25 mouse cellular contexts compared by ENCODE assay signal in genomic region chr10:92675056-92675455, GRCm38 (mm10). TPM values are rescaled to one million over a fixed set of nuclear protein-coding genes. Genes with fewer than 3 reads are reported as not detected.
DNase-seq lines count a peak whose midpoint lies in the region; ATAC-seq and TF ChIP-seq lines count a peak whose summit lies in the region.
"Had no signal": no experiment of that assay in that cellular context is flagged by ENCODE, and none has a peak within 500 bp of the region (broad histone marks: within the 10 kb centered on the region; RNA-seq: fewer than 3 reads in every experiment).

No protein-coding gene starts in this region.

- no peaks in the 10 kb centered on the region for H3K36me3 ChIP-seq in forebrain, postnatal 0 days (ENCODE audit: insufficient read depth)
- H3K36me3 ChIP-seq in forebrain, embryonic 14.5 days (ENCODE audit: control insufficient read depth, insufficient read depth, low read length), result no peaks in the 10 kb centered on the region
- H3K36me3 ChIP-seq in limb, embryonic 14.5 days (ENCODE audit: control insufficient read depth, insufficient read depth, low read length), result no peaks in the 10 kb centered on the region
- H3K36me3 ChIP-seq in limb, embryonic 10.5 days, result no peaks in the 10 kb centered on the region
- H3K36me3 ChIP-seq: embryonic facial prominence, embryonic 15.5 days; forebrain, embryonic 15.5 days; heart, embryonic 10.5 days; hindbrain, embryonic 10.5 days; hindbrain, embryonic 13.5 days; intestine, embryonic 15.5 days had no signal

- TF ChIP-seq CTCF in forebrain, postnatal 0 days (IDR thresholded peaks at IDR 0.05; ENCODE audit: low read depth), result no peak

- H3K27me3 ChIP-seq in forebrain, postnatal 0 days (ENCODE audit: insufficient read depth, low read length), result no peaks in the 10 kb centered on the region
- H3K27me3 ChIP-seq in forebrain, embryonic 14.5 days (replicated peaks; ENCODE audit: control insufficient read depth, insufficient read depth, low read length), result no peaks in the 10 kb centered on the region
- H3K27me3 ChIP-seq in limb, embryonic 14.5 days (ENCODE audit: control insufficient read depth, insufficient read depth, low read length), result no peaks in the 10 kb centered on the region
- no peaks in the 10 kb centered on the region for H3K27me3 ChIP-seq in limb, embryonic 10.5 days (ENCODE audit: low read depth, poor library complexity, severe bottlenecking)
- H3K27me3 ChIP-seq: embryonic facial prominence, embryonic 15.5 days; forebrain, embryonic 15.5 days; hindbrain, embryonic 13.5 days; intestine, embryonic 15.5 days had no signal

- peak; percentile 69 to 81 for DNase-seq in cerebellum, postnatal 10 days
- DNase-seq in forebrain, postnatal 0 days, result peak; percentile 5
- DNase-seq in forebrain, embryonic 14.5 days (ENCODE audit: low spot score), result no peak
- peak; percentile 58 for DNase-seq in limb, embryonic 14.5 days (ENCODE audit: low spot score)
- no peak for DNase-seq in limb, embryonic 10.5 days (ENCODE audit: low spot score)
- no peak for DNase-seq in natural killer cell, adult 2 months (ENCODE audit: low spot score in 2 of 2)
- DNase-seq: adrenal gland, adult 8-10 months; adrenal gland, postnatal 25 days; cerebellum, adult 11-12 months; cerebellum, adult 8-10 months; cerebellum, postnatal 36 days; embryo, embryonic 11 days; gastrocnemius, postnatal 10 days; gastrocnemius, postnatal 36 days; heart, postnatal 36 days had no signal

- H3K9ac ChIP-seq in forebrain, postnatal 0 days, result no peak overlapping the region
- H3K9ac ChIP-seq in forebrain, embryonic 14.5 days (ENCODE audit: low read length), result no peak overlapping the region
- H3K9ac ChIP-seq in limb, embryonic 14.5 days (ENCODE audit: low read depth, low read length, severe bottlenecking), result no peak overlapping the region
- H3K9ac ChIP-seq: embryonic facial prominence, embryonic 15.5 days; forebrain, embryonic 15.5 days; hindbrain, embryonic 13.5 days; intestine, embryonic 15.5 days had no signal

- ATAC-seq in cerebellum, adult (ENCODE audit: insufficient number of reproducible peaks, low FRiP score, low TSS enrichment), result no peak
- no peak for ATAC-seq in forebrain, postnatal 0 days
- ATAC-seq in forebrain, embryonic 14.5 days, result no peak
- 0 out of 2 replicates have a peak, but pooled peaks have one; percentile 9 for ATAC-seq in limb, embryonic 14.5 days (ENCODE audit: low FRiP score, low read depth)
- ATAC-seq: activated CD4-positive, CD25-positive, alpha-beta regulatory T cell, adult 4 months; forebrain, embryonic 15.5 days; hindbrain, embryonic 16.5 days; intestine, embryonic 15.5 days had no signal

- no peaks in the 10 kb centered on the region for H3K9me3 ChIP-seq in forebrain, postnatal 0 days (ENCODE audit: low read length)
- H3K9me3 ChIP-seq in forebrain, embryonic 14.5 days (replicated peaks; ENCODE audit: control insufficient read depth, low read length), result no peaks in the 10 kb centered on the region
- H3K9me3 ChIP-seq in limb, embryonic 14.5 days (ENCODE audit: control insufficient read depth, low read length), result no peaks in the 10 kb centered on the region
- H3K9me3 ChIP-seq in limb, embryonic 10.5 days (replicated peaks), result no peaks in the 10 kb centered on the region
- H3K9me3 ChIP-seq: embryonic facial prominence, embryonic 15.5 days; forebrain, embryonic 15.5 days; heart, embryonic 10.5 days; hindbrain, embryonic 10.5 days; hindbrain, embryonic 13.5 days; intestine, embryonic 15.5 days had no signal

- H3K4me2 ChIP-seq in forebrain, postnatal 0 days (ENCODE audit: low read depth), result no peak overlapping the region
- H3K4me2 ChIP-seq in forebrain, embryonic 14.5 days (ENCODE audit: low read length), result no peak overlapping the region
- no peak overlapping the region for H3K4me2 ChIP-seq in limb, embryonic 14.5 days (replicated peaks; ENCODE audit: low read depth, low read length, severe bottlenecking)
- H3K4me2 ChIP-seq: embryonic facial prominence, embryonic 15.5 days; forebrain, embryonic 15.5 days; hindbrain, embryonic 13.5 days; intestine, embryonic 15.5 days had no signal

- no peak for TF ChIP-seq POLR2A in limb, embryonic 14.5 days (IDR thresholded peaks at IDR 0.05; ENCODE audit: borderline replicate concordance, extremely low read depth, insufficient read depth, insufficient read length)

- 81% methylated on average over 4 of the region's 4 CpGs for WGBS in forebrain, postnatal 0 days
- WGBS in forebrain, embryonic 14.5 days, result 88% methylated on average over 4 of the region's 4 CpGs
- 63% methylated on average over 4 of the region's 4 CpGs for WGBS in limb, embryonic 14.5 days
- WGBS in limb, embryonic 10.5 days, result 92% methylated on average over 4 of the region's 4 CpGs

- H3K4me3 ChIP-seq in forebrain, postnatal 0 days (ENCODE audit: low read depth, low read length), result no peak overlapping the region
- H3K4me3 ChIP-seq in forebrain, embryonic 14.5 days (ENCODE audit: low read depth, low read length), result no peak overlapping the region
- H3K4me3 ChIP-seq in limb, embryonic 14.5 days (replicated peaks; ENCODE audit: low read length), result no peak overlapping the region
- H3K4me3 ChIP-seq in limb, embryonic 10.5 days, result no peak overlapping the region
- H3K4me3 ChIP-seq: embryonic facial prominence, embryonic 15.5 days; forebrain, embryonic 15.5 days; heart, adult 2 months; heart, embryonic 10.5 days; hindbrain, embryonic 10.5 days; hindbrain, embryonic 13.5 days; intestine, embryonic 15.5 days had no signal

- no peaks in the 10 kb centered on the region for H3K4me1 ChIP-seq in forebrain, postnatal 0 days (ENCODE audit: insufficient read depth)
- no peaks in the 10 kb centered on the region for H3K4me1 ChIP-seq in forebrain, embryonic 14.5 days (ENCODE audit: control insufficient read depth, insufficient read depth, low read length)
- no peaks in the 10 kb centered on the region for H3K4me1 ChIP-seq in limb, embryonic 14.5 days (ENCODE audit: control insufficient read depth, insufficient read depth, low read length)
- H3K4me1 ChIP-seq in limb, embryonic 10.5 days, result no peaks in the 10 kb centered on the region
- H3K4me1 ChIP-seq: embryonic facial prominence, embryonic 15.5 days; forebrain, embryonic 15.5 days; heart, embryonic 10.5 days; hindbrain, embryonic 10.5 days; hindbrain, embryonic 13.5 days; intestine, embryonic 15.5 days had no signal

- H3K27ac ChIP-seq in forebrain, postnatal 0 days (ENCODE audit: low read depth, low read length), result no peak overlapping the region
- no peak overlapping the region for H3K27ac ChIP-seq in forebrain, embryonic 14.5 days (ENCODE audit: low read depth, low read length)
- H3K27ac ChIP-seq in limb, embryonic 14.5 days (replicated peaks; ENCODE audit: low read depth, low read length), result no peak overlapping the region
- no peak overlapping the region for H3K27ac ChIP-seq in limb, embryonic 10.5 days
- H3K27ac ChIP-seq: embryonic facial prominence, embryonic 15.5 days; forebrain, embryonic 15.5 days; heart, adult 2 months; heart, embryonic 10.5 days; hindbrain, embryonic 10.5 days; hindbrain, embryonic 13.5 days; intestine, embryonic 15.5 days had no signal

RNA-seq across cellular contexts. Expression of gene Nedd1, which starts 47.2 kb away (rescaled TPM):
- 8.7 and 8.9 TPM in 2 replicates for total RNA-seq in forebrain, postnatal 0 days (2014; rRNA removed)
- polyA plus RNA-seq in forebrain, postnatal 0 days (2015; fragmentation: Nextera tagmentation; extraction: Ambion mirVana), result 2.8 and 6.4 TPM in 2 replicates
- 29.2 and 30.0 TPM in 2 replicates for polyA plus RNA-seq in forebrain, embryonic 14.5 days (2014; fragmentation: Nextera tagmentation; extraction: Ambion mirVana)
- polyA plus RNA-seq in limb, embryonic 14.5 days (2012; rRNA removed), result 19.9 and 20.2 TPM in 2 replicates
- polyA plus RNA-seq in limb, embryonic 14.5 days (2014; fragmentation: Nextera tagmentation; extraction: Ambion mirVana), result 38.3 and 41.0 TPM in 2 replicates
- polyA plus RNA-seq in limb, embryonic 10.5 days (2016; fragmentation: Nextera tagmentation; extraction: Ambion mirVana), result 42.1 and 47.7 TPM in 2 replicates

Comparison
In these comparisons a context has a peak if more than half of its experiments do, and no peak if none do; other contexts are left out.
1. DNase-seq: peak in cerebellum, postnatal 10 days (2 of 2), forebrain, postnatal 0 days (single experiment) and limb, embryonic 14.5 days (single experiment); none in forebrain, embryonic 14.5 days (single experiment), limb, embryonic 10.5 days (single experiment) and natural killer cell, adult 2 months (0 of 2).